Mouse (Mus musculus): Measurements from ENCODE around the gene Utrn.

DNA sequence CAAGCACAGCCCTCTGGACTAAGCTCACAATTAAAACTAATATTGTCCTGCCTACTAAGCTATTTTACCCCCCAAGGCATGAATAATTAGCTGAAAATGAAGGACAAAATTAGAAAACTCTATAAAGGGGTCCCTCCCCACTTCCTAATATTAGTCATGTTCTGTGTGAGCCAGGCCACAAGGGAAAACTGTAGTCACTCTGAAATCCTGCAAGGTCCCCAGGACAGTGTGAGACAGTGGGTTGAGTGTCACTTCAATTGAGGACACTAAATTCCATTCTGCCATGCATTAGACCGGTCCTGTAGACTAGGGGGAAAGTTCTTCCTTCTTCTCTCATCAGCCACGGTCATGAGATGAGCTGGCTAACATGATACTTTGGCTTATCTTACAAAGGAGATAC lies 69.7 kb downstream of the Utrn start:
- TF ChIP-seq CTCF (IDR thresholded peaks at IDR 0.05; ENCODE audit: borderline replicate concordance, insufficient read depth, low read length): no peak
- no peak for TF ChIP-seq POLR2A (IDR thresholded peaks at IDR 0.05; ENCODE audit: low read depth, low read length)
